Mouse (Mus musculus) intestine, embryonic 14.5 days (tissue): Measurements from ENCODE around the gene Luzp1. TPM values are rescaled to one million over a fixed set of nuclear protein-coding genes. Genes with fewer than 3 reads are reported as not detected.

Experiments
- ATAC-seq: fragments of 200-750 bp; cut with Nextera tagmentation; replicated peaks from 2 replicates; pipeline ENCODE4 v1.8.0; 2017; ENCODE audit warnings: low read depth, moderate number of reproducible peaks, moderate TSS enrichment, moderate library complexity; ENCODE audit not compliant: low FRiP score, low TSS enrichment
- DNase-seq: peaks from one replicate; pipeline ENCODE4 v3.0.0-alpha.2; 2018; ENCODE audit warnings: low spot score
- H3K27ac ChIP-seq: fragments of 300-500 bp; sonication (generic); 2 replicates; pipeline ENCODE4 v1.5.1; 2014; ENCODE audit warnings: low read depth, mild to moderate bottlenecking, control low read depth
- H3K27me3 ChIP-seq: fragments of 300-500 bp; sonication (generic); replicated peaks from 2 replicates; pipeline ENCODE4 v1.6.1; 2014; ENCODE audit warnings: low read length, control low read depth; ENCODE audit not compliant: control insufficient read depth, insufficient read depth
- H3K36me3 ChIP-seq: fragments of 300-500 bp; sonication (generic); 2 replicates; pipeline ENCODE4 v1.6.1; 2014; ENCODE audit warnings: low read length, control low read depth; ENCODE audit not compliant: control insufficient read depth, insufficient read depth
- H3K4me1 ChIP-seq: fragments of 300-500 bp; sonication (generic); replicated peaks from 2 replicates; pipeline ENCODE4 v1.6.1; 2014; ENCODE audit warnings: low read length, control low read depth, mixed read lengths; ENCODE audit not compliant: control insufficient read depth, insufficient read depth
- H3K4me2 ChIP-seq: fragments of 300-500 bp; sonication (generic); 2 replicates; pipeline ENCODE4 v1.6.1; 2014; ENCODE audit warnings: low read length
- H3K4me3 ChIP-seq: fragments of 300-500 bp; sonication (generic); 2 replicates; pipeline ENCODE4 v1.5.1; 2014; ENCODE audit warnings: low read depth, low read length, control low read depth, mixed read lengths
- H3K9ac ChIP-seq: fragments of 300-500 bp; sonication (generic); 2 replicates; pipeline ENCODE4 v1.6.1; 2014; ENCODE audit warnings: mild to moderate bottlenecking, low read length
- H3K9me3 ChIP-seq: fragments of 300-500 bp; sonication (generic); 2 replicates; pipeline ENCODE4 v1.6.1; 2016; ENCODE audit warnings: low read length, control low read depth; ENCODE audit not compliant: control insufficient read depth
- WGBS: fragments of 180-500 bp; shearing (Covaris S2); extraction: QIAGEN DNeasy Blood & Tissue Kit; methylation state at CpG from one replicate; pipeline ENCODE4 v1.1.7; 2014; 5-methylcytosine and 5-hydroxymethylcytosine counted together
- polyA plus RNA-seq: library from polyadenylated mRNA; unstranded; fragments of >200 nt; fragmentation: Nextera tagmentation; extraction: Ambion mirVana; gene quantifications from 2 replicates; pipeline ENCODE4 v1.2.1, GENCODE M21; 2014

Luzp1 gene
- polyA plus RNA-seq, 1 experiment from 2014 or later: 112 TPM

GRCm38 (mm10) chr4:136545151-136545550 lies 75.6 kb downstream of the Luzp1 start:
- Histone ChIP-seq H3K9ac (no peak overlapping the region), H3K27me3 (no peaks in the 10 kb centered on the region), H3K4me2 (no peak overlapping the region), H3K27ac (no peak overlapping the region; the same call in 1 of the 2 replicates), H3K36me3 (peaks cover 95% of the 10 kb centered on the region), H3K4me3 (no peak overlapping the region), H3K9me3 (no peaks in the 10 kb centered on the region), H3K4me1 (0 out of 2 replicates have a peak, but pooled peaks cover 2% of the 10 kb centered on the region)
- 90% methylated on average over 3 of the region's 3 CpGs for WGBS
- DNase-seq: no peak
- no peak for ATAC-seq

GRCm38 (mm10) chr4:136546279-136547045 lies 76.9 kb downstream of the Luzp1 start:
- DNase-seq (no peak), ATAC-seq (no peak)
- H3K36me3 ChIP-seq: peaks cover 95% of the 10 kb centered on the region
- WGBS: 64% methylated on average over 3 of the region's 3 CpGs
- H3K4me2 ChIP-seq: no peak overlapping the region
- no peak overlapping the region for H3K4me3 ChIP-seq
- H3K9ac ChIP-seq: no peak overlapping the region
- no peak overlapping the region for H3K27ac ChIP-seq
- no peaks in the 10 kb centered on the region for H3K9me3 ChIP-seq
- H3K27me3 ChIP-seq: no peaks in the 10 kb centered on the region
- H3K4me1 ChIP-seq: 0 out of 2 replicates have a peak, but pooled peaks cover 2% of the 10 kb centered on the region

DNA sequence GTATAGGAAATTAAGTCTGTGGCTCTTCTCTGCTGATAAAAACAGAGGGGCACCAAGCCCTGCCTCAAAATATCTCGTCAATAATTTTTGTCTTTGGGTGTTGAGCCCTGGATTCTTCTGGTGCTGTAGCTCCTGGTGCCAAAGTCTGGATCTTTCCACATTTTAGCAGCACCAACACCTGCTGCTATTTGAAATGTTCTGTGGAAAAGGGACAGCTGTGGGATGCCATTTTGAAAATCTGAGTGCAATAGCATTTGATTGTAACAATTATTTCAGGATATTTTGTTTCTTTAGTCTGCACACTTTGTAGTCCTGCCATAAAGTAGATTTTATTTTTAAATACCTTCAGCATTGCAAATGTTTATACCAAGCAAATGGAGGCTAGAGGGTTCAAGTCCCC lies 78.2 kb downstream of the Luzp1 start:
- Histone ChIP-seq H3K4me3 (no peak overlapping the region), H3K4me2 (no peak overlapping the region), H3K27ac (no peak overlapping the region), H3K9me3 (no peaks in the 10 kb centered on the region), H3K4me1 (0 out of 2 replicates have a peak, but pooled peaks cover 2% of the 10 kb centered on the region), H3K27me3 (no peaks in the 10 kb centered on the region), H3K9ac (no peak overlapping the region), H3K36me3 (peaks cover 95% of the 10 kb centered on the region)
- no peak for DNase-seq
- no peak for ATAC-seq
- WGBS: 81% methylated on average over 1 of the region's 1 CpGs

GRCm38 (mm10) chr4:136548381-136548801 lies 78.8 kb downstream of the Luzp1 start:
- Histone ChIP-seq H3K4me1 (0 out of 2 replicates have a peak, but pooled peaks cover 2% of the 10 kb centered on the region), H3K36me3 (peaks cover 95% of the 10 kb centered on the region), H3K27me3 (no peaks in the 10 kb centered on the region), H3K4me2 (no peak overlapping the region), H3K4me3 (no peak overlapping the region), H3K9ac (no peak overlapping the region), H3K27ac (no peak overlapping the region), H3K9me3 (no peaks in the 10 kb centered on the region)
- DNase-seq (no peak), ATAC-seq (no peak)
- 87% methylated on average over 1 of the region's 1 CpGs for WGBS

DNA sequence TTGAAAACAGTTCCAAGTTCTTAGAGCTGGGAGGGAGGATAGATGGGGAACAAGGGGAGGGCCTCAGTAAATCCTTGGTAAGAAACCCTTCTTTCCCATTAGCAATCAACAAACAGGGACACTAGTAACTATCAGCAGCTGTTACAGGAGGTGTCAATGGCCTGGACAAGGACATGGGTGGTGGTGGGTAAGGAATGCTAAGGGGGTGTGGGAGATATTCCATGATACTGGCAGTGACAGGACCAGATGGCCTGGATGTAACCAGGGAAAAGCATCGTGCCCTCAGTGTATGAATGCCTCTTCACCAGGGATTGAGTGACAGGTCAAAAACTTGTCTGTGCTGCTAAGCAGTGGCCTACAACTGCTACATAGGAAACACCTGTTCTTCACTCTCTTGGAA lies 83.5 kb downstream of the Luzp1 start:
- Histone ChIP-seq H3K27me3 (no peaks in the 10 kb centered on the region), H3K4me2 (no peak overlapping the region), H3K4me3 (no peak overlapping the region), H3K27ac (no peak overlapping the region), H3K9ac (no peak overlapping the region), H3K4me1 (0 out of 2 replicates have a peak, but pooled peaks cover 2% of the 10 kb centered on the region), H3K9me3 (no peaks in the 10 kb centered on the region), H3K36me3 (peaks cover 92% of the 10 kb centered on the region)
- DNase-seq: no peak
- WGBS: 81% methylated on average over 1 of the region's 1 CpGs
- ATAC-seq: no peak

DNA sequence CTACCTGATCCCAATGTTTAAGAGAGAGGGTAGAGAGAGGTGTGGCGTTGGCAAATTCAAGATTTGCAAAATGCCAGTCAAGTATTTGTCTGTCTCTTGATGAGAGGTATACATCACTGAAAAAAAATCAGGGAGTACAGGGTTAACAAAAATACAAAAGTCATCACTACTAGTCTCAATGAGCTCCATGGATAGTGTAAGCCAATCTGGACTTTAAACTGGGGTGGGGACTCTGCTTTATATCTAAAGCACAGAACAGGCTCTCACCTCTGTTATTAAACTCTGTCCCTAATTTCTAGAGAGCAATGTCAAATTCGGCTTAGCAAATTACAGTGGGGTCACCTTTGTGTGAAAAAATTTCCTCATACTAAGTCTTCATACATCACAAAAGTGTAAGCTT lies 88.1 kb downstream of the Luzp1 start:
- H3K9me3 ChIP-seq: no peaks in the 10 kb centered on the region
- H3K27me3 ChIP-seq: no peaks in the 10 kb centered on the region
- H3K9ac ChIP-seq: no peak overlapping the region
- peaks cover 90% of the 10 kb centered on the region for H3K36me3 ChIP-seq
- ATAC-seq (no peak), DNase-seq (no peak)
- 83% methylated on average over 2 of the region's 2 CpGs for WGBS
- no peaks in the 10 kb centered on the region for H3K4me1 ChIP-seq
- H3K4me3 ChIP-seq: no peak overlapping the region
- H3K4me2 ChIP-seq: no peak overlapping the region
- no peak overlapping the region for H3K27ac ChIP-seq

DNA sequence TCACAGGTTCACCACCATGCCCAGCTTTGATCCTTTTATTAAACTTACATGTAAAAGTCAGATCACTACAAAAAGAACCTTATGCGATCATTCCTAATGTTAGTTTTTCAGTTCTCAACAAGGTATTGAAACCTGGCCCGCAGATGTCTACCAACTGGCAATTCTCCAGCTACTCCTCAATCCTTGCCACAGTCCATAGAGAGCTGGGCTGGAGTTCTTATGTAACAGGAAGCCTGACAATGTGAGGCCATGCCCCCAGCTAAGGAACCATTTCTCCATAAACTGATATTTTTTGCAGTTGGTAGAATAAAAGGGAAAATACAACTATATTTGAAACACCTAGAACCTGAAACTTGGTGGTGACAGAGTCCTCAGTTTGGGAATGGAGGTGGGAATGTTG lies 90.1 kb downstream of the Luzp1 start:
- ATAC-seq (no peak), DNase-seq (no peak)
- 94% methylated on average over 2 of the region's 2 CpGs for WGBS
- Histone ChIP-seq H3K4me3 (no peak overlapping the region), H3K4me2 (no peak overlapping the region), H3K27ac (no peak overlapping the region), H3K27me3 (no peaks in the 10 kb centered on the region), H3K4me1 (no peaks in the 10 kb centered on the region), H3K36me3 (peaks cover 90% of the 10 kb centered on the region), H3K9ac (no peak overlapping the region), H3K9me3 (no peaks in the 10 kb centered on the region)

- ATAC-seq (no peak), DNase-seq (no peak)
- H3K9me3 ChIP-seq: no peaks in the 10 kb centered on the region
Observed at GRCm38 (mm10) chr4:136560270-136560991, 90.9 kb downstream of the Luzp1 start.

More at GRCm38 (mm10) chr4:136560270-136560991, 90.9 kb downstream of the Luzp1 start:
- Histone ChIP-seq H3K9ac (no peak overlapping the region), H3K4me1 (no peaks in the 10 kb centered on the region), H3K27me3 (no peaks in the 10 kb centered on the region), H3K36me3 (peaks cover 92% of the 10 kb centered on the region), H3K4me3 (no peak overlapping the region), H3K27ac (no peak overlapping the region), H3K4me2 (no peak overlapping the region)
- 76% methylated on average over 8 of the region's 8 CpGs for WGBS
